Mouse (Mus musculus): ENCODE data around the gene Kcng1. TPM values are rescaled to one million over a fixed set of nuclear protein-coding genes. Genes with fewer than 3 reads are reported as not detected.

The Kcng1 gene
- polyA plus RNA-seq, 1 experiment from 2014 or later = 0.50 TPM

GRCm38 (mm10) chr2:168285143-168285542 lies 3.6 kb upstream of the Kcng1 start:
- Histone ChIP-seq H3K27me3 (ENCODE audit: control insufficient read depth, insufficient read depth, low read length) (peaks cover 28% of the 10 kb centered on the region), H3K27ac (replicated peaks; ENCODE audit: low read depth, low read length) (no peak overlapping the region), H3K9ac (replicated peaks; ENCODE audit: low read length) (no peak overlapping the region), H3K36me3 (replicated peaks; ENCODE audit: control insufficient read depth, insufficient read depth, low read depth, low read length) (no peaks in the 10 kb centered on the region), H3K4me2 (ENCODE audit: low read depth, low read length) (no peak overlapping the region), H3K4me3 (ENCODE audit: low read depth, low read length) (no peak overlapping the region), H3K9me3 (replicated peaks; ENCODE audit: control insufficient read depth, low read length) (no peaks in the 10 kb centered on the region), H3K4me1 (ENCODE audit: control insufficient read depth, insufficient read depth, low read length) (peaks cover 7% of the 10 kb centered on the region)
- 86% methylated on average over 6 of the region's 6 CpGs for WGBS
- ATAC-seq (replicated peaks; ENCODE audit: insufficient number of reproducible peaks, low FRiP score, low TSS enrichment, low read depth) (no peak), DNase-seq (ENCODE audit: low spot score) (no peak)

- Histone ChIP-seq H3K27ac (replicated peaks; ENCODE audit: low read depth, low read length) (no peak overlapping the region), H3K4me3 (ENCODE audit: low read depth, low read length) (peak overlapping the region; percentile 47), H3K27me3 (ENCODE audit: control insufficient read depth, insufficient read depth, low read length) (peaks cover 38% of the 10 kb centered on the region), H3K9me3 (replicated peaks; ENCODE audit: control insufficient read depth, low read length) (no peaks in the 10 kb centered on the region), H3K9ac (replicated peaks; ENCODE audit: low read length) (peak overlapping the region; percentile 51), H3K4me1 (ENCODE audit: control insufficient read depth, insufficient read depth, low read length) (peaks cover 7% of the 10 kb centered on the region), H3K4me2 (ENCODE audit: low read depth, low read length) (peak overlapping the region; percentile 95), H3K36me3 (replicated peaks; ENCODE audit: control insufficient read depth, insufficient read depth, low read depth, low read length) (no peaks in the 10 kb centered on the region)
- ATAC-seq (replicated peaks; ENCODE audit: insufficient number of reproducible peaks, low FRiP score, low TSS enrichment, low read depth) (peak; percentile 70), DNase-seq (ENCODE audit: low spot score) (peak; percentile 70)
- whole genome bisulfite sequencing = 1% methylated on average over 63 of the region's 82 CpGs
Observed at GRCm38 (mm10) chr2:168280729-168281581, 581 bp downstream of the Kcng1 start.

GRCm38 (mm10) chr2:168274374-168274935 lies 7.1 kb downstream of the Kcng1 start:
- Histone ChIP-seq H3K4me3 (ENCODE audit: low read depth, low read length) (no peak overlapping the region), H3K4me1 (ENCODE audit: control insufficient read depth, insufficient read depth, low read length) (no peaks in the 10 kb centered on the region), H3K9ac (replicated peaks; ENCODE audit: low read length) (no peak overlapping the region), H3K27me3 (ENCODE audit: control insufficient read depth, insufficient read depth, low read length) (peaks cover 5% of the 10 kb centered on the region), H3K27ac (replicated peaks; ENCODE audit: low read depth, low read length) (no peak overlapping the region), H3K4me2 (ENCODE audit: low read depth, low read length) (no peak overlapping the region), H3K9me3 (replicated peaks; ENCODE audit: control insufficient read depth, low read length) (no peaks in the 10 kb centered on the region), H3K36me3 (replicated peaks; ENCODE audit: control insufficient read depth, insufficient read depth, low read depth, low read length) (no peaks in the 10 kb centered on the region)
- ATAC-seq (replicated peaks; ENCODE audit: insufficient number of reproducible peaks, low FRiP score, low TSS enrichment, low read depth) (no peak; the same call in 1 of the 2 replicates), DNase-seq (ENCODE audit: low spot score) (peak; percentile 72)
- 7% methylated on average over 11 of the region's 11 CpGs for WGBS

GRCm38 (mm10) chr2:168273387-168273786 lies 8.1 kb downstream of the Kcng1 start:
- ATAC-seq (replicated peaks; ENCODE audit: insufficient number of reproducible peaks, low FRiP score, low TSS enrichment, low read depth) = no peak
- WGBS = 42% methylated on average over 9 of the region's 9 CpGs
- no peak overlapping the region for H3K4me2 ChIP-seq (ENCODE audit: low read depth, low read length)
- no peak overlapping the region for H3K9ac ChIP-seq (replicated peaks; ENCODE audit: low read length)
- no peaks in the 10 kb centered on the region for H3K36me3 ChIP-seq (replicated peaks; ENCODE audit: control insufficient read depth, insufficient read depth, low read depth, low read length)
- H3K27ac ChIP-seq (replicated peaks; ENCODE audit: low read depth, low read length) = no peak overlapping the region
- DNase-seq (ENCODE audit: low spot score) = no peak
- H3K4me3 ChIP-seq (ENCODE audit: low read depth, low read length) = no peak overlapping the region
- no peaks in the 10 kb centered on the region for H3K9me3 ChIP-seq (replicated peaks; ENCODE audit: control insufficient read depth, low read length)
- no peaks in the 10 kb centered on the region for H3K4me1 ChIP-seq (ENCODE audit: control insufficient read depth, insufficient read depth, low read length)
- H3K27me3 ChIP-seq (ENCODE audit: control insufficient read depth, insufficient read depth, low read length) = peaks cover 4% of the 10 kb centered on the region; the same call in 1 of the 2 replicates

GRCm38 (mm10) chr2:168268033-168268432 lies 13.5 kb downstream of the Kcng1 start:
- Histone ChIP-seq H3K27ac (replicated peaks; ENCODE audit: low read depth, low read length) (no peak overlapping the region), H3K9me3 (replicated peaks; ENCODE audit: control insufficient read depth, low read length) (no peaks in the 10 kb centered on the region), H3K36me3 (replicated peaks; ENCODE audit: control insufficient read depth, insufficient read depth, low read depth, low read length) (no peaks in the 10 kb centered on the region), H3K4me1 (ENCODE audit: control insufficient read depth, insufficient read depth, low read length) (no peaks in the 10 kb centered on the region), H3K9ac (replicated peaks; ENCODE audit: low read length) (no peak overlapping the region), H3K4me2 (ENCODE audit: low read depth, low read length) (peak overlapping the region; percentile 29), H3K27me3 (ENCODE audit: control insufficient read depth, insufficient read depth, low read length) (no peaks in the 10 kb centered on the region), H3K4me3 (ENCODE audit: low read depth, low read length) (0 out of 2 replicates have a peak overlapping the region, but pooled peaks have one; percentile 6)
- WGBS = 28% methylated on average over 7 of the region's 7 CpGs
- DNase-seq (ENCODE audit: low spot score) (peak; percentile 71), ATAC-seq (replicated peaks; ENCODE audit: insufficient number of reproducible peaks, low FRiP score, low TSS enrichment, low read depth) (no peak)

- Histone ChIP-seq H3K9me3 (replicated peaks; ENCODE audit: control insufficient read depth, low read length) (no peaks in the 10 kb centered on the region), H3K4me3 (ENCODE audit: low read depth, low read length) (no peak overlapping the region)
- WGBS = 86% methylated on average over 10 of the region's 10 CpGs
Observed at GRCm38 (mm10) chr2:168260900-168261299, 20.6 kb downstream of the Kcng1 start.

GRCm38 (mm10) chr2:168260124-168260523 lies 21.4 kb downstream of the Kcng1 start:
- H3K4me1 ChIP-seq (ENCODE audit: control insufficient read depth, insufficient read depth, low read length) = no peaks in the 10 kb centered on the region
- H3K9me3 ChIP-seq (replicated peaks; ENCODE audit: control insufficient read depth, low read length) = no peaks in the 10 kb centered on the region
- H3K9ac ChIP-seq (replicated peaks; ENCODE audit: low read length) = no peak overlapping the region
- ATAC-seq (replicated peaks; ENCODE audit: insufficient number of reproducible peaks, low FRiP score, low TSS enrichment, low read depth) (no peak), DNase-seq (ENCODE audit: low spot score) (no peak)
- 84% methylated on average over 3 of the region's 3 CpGs for WGBS
- H3K36me3 ChIP-seq (replicated peaks; ENCODE audit: control insufficient read depth, insufficient read depth, low read depth, low read length) = no peaks in the 10 kb centered on the region
- H3K27ac ChIP-seq (replicated peaks; ENCODE audit: low read depth, low read length) = no peak overlapping the region
- no peaks in the 10 kb centered on the region for H3K27me3 ChIP-seq (ENCODE audit: control insufficient read depth, insufficient read depth, low read length)
- no peak overlapping the region for H3K4me3 ChIP-seq (ENCODE audit: low read depth, low read length)
- no peak overlapping the region for H3K4me2 ChIP-seq (ENCODE audit: low read depth, low read length)

More at GRCm38 (mm10) chr2:168260900-168261299, 20.6 kb downstream of the Kcng1 start:
- Histone ChIP-seq H3K36me3 (replicated peaks; ENCODE audit: control insufficient read depth, insufficient read depth, low read depth, low read length) (no peaks in the 10 kb centered on the region), H3K27me3 (ENCODE audit: control insufficient read depth, insufficient read depth, low read length) (no peaks in the 10 kb centered on the region), H3K4me2 (ENCODE audit: low read depth, low read length) (no peak overlapping the region), H3K27ac (replicated peaks; ENCODE audit: low read depth, low read length) (no peak overlapping the region), H3K9ac (replicated peaks; ENCODE audit: low read length) (no peak overlapping the region), H3K4me1 (ENCODE audit: control insufficient read depth, insufficient read depth, low read length) (no peaks in the 10 kb centered on the region)
- no peak for DNase-seq (ENCODE audit: low spot score)
- no peak for ATAC-seq (replicated peaks; ENCODE audit: insufficient number of reproducible peaks, low FRiP score, low TSS enrichment, low read depth)

- no peak for DNase-seq (ENCODE audit: low spot score)
- Histone ChIP-seq H3K4me1 (ENCODE audit: control insufficient read depth, insufficient read depth, low read length) (no peaks in the 10 kb centered on the region), H3K4me2 (ENCODE audit: low read depth, low read length) (no peak overlapping the region), H3K4me3 (ENCODE audit: low read depth, low read length) (no peak overlapping the region), H3K36me3 (replicated peaks; ENCODE audit: control insufficient read depth, insufficient read depth, low read depth, low read length) (no peaks in the 10 kb centered on the region), H3K9me3 (replicated peaks; ENCODE audit: control insufficient read depth, low read length) (no peaks in the 10 kb centered on the region), H3K27me3 (ENCODE audit: control insufficient read depth, insufficient read depth, low read length) (no peaks in the 10 kb centered on the region), H3K9ac (replicated peaks; ENCODE audit: low read length) (no peak overlapping the region), H3K27ac (replicated peaks; ENCODE audit: low read depth, low read length) (no peak overlapping the region)
- WGBS = 89% methylated on average over 8 of the region's 8 CpGs
- no peak for ATAC-seq (replicated peaks; ENCODE audit: insufficient number of reproducible peaks, low FRiP score, low TSS enrichment, low read depth)
Observed at GRCm38 (mm10) chr2:168259046-168259445, 22.5 kb downstream of the Kcng1 start.
